Mouse (Mus musculus) lung, postnatal 36 days (tissue): ENCODE results near the gene Chd1l.

ENCODE experiments used
- DNase-seq: peaks from one replicate; pipeline ENCODE4 v3.0.0; 2022; ENCODE audit warnings: mixed read lengths

The Chd1l gene

DNA sequence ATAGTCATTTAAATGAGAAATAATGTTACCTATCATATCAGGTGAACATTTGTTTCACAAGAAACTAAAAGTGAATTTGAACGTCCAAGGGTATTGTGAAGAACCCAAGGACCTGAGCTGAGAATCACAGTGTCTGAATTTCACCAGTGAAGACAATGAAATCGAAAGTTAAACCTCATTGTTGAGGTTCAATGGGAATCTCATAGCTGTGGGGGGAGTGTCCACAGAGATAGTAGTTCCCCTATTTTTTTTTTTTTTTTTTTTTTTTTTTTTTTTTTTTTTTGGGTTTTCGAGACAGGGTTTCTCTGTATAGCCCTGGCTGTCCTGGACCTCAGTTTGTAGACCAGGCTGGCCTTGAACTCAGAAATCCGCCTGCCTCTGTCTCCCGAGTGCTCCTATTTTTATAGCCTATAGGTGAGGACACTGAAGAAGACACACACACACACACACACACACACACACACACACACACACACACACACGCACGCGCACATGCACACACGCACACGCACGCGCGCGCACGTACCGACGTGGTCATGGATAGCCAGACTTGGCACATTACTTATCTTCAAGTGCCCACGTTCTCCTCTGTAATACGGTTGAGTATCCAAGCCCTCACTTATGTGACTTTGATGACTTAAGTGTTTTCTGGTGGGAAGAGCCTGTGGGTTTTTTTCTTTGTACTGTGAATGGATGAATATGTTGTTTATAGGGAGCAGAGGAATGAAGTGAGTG, 7.3 kb upstream of the Chd1l start:
- no peak for DNase-seq

DNA sequence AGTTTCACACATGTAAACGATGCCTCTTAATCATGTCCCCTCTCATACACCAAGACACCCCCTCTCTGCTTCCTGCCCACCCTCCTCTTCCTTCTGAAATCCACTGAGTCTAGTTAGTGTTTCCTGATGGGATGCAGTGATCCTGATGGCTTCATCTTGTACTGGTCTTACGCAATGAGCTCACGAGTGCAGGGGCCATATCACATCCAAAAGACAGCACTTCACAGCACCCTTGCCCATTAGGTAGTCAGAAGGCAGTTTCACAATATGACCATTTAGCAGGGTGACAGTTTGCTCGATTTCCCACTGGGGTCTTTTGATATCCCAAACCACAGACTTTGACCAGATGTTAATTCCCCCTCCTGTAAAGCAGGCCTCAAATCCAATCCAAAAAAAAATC, 5.9 kb upstream of the Chd1l start:
- no peak for DNase-seq

DNA sequence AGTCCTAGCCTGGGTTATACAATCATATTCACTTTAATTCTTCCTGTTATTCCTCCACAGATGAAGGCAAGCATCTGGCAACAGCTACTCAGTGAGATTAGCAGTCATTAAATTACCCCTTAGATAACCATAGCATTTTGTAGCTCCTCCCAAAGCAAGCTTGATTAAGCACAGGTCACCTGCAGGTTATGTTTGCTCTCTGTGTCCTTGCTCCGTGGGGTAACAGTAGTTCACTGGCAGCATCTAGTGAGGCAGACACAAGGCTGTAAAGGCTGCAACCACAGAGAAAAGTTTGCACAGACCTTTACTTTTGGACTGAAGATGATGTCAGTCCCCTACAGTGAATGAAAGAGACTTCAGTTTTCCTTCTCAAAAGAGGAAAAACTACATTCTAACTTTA, 5.2 kb upstream of the Chd1l start:
- no peak for DNase-seq

DNA sequence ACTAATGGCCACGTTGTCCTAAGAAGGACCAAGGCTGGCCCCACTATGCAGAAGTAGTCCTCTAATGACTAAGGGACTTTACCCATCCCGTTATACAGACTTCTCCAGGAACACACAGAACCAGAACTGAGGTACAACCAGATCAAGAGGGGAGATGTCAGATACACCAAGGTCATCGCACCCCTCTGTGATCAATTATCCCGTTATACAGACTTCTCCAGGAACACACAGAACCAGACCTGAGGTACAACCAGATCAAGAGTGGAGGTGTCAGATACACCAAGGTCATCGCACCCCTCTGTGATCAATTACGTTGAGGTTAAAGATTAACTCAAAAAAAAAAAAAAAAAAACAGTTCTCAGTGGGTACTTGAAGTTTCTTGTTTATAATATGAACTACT, 1.0 kb upstream of the Chd1l start:
- DNase-seq: no peak

DNA sequence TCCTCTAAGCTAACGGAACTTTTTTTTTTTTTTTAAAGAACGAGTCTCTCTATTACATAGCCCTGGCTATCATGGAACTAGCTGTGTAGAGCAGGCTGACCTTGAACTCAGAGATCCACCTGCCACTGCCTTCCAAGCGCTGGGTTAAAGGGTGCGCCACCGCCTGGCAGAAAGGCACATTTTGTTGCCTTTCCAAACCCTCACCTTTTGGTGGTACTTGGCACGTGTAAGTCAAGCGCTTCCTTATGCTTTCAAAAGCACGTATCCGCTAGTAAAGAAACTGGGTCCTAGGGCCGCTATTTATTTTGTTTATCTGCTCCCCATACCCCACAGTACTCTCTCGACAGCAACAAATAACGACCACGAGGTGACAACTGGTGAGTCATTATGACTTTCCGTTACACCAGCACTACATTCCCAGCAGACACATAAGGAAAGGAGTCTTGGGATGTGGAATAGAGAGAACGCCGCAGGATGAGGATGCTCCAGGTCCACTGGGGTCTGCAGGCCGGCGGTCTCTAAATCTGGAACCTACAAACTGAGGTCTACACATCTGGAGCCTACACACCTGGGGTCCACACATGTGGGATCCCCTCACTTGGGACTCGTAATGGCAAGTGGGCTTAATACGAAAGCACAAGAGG, 680 bp downstream of the Chd1l start:
- peak; percentile 71 for DNase-seq

DNA sequence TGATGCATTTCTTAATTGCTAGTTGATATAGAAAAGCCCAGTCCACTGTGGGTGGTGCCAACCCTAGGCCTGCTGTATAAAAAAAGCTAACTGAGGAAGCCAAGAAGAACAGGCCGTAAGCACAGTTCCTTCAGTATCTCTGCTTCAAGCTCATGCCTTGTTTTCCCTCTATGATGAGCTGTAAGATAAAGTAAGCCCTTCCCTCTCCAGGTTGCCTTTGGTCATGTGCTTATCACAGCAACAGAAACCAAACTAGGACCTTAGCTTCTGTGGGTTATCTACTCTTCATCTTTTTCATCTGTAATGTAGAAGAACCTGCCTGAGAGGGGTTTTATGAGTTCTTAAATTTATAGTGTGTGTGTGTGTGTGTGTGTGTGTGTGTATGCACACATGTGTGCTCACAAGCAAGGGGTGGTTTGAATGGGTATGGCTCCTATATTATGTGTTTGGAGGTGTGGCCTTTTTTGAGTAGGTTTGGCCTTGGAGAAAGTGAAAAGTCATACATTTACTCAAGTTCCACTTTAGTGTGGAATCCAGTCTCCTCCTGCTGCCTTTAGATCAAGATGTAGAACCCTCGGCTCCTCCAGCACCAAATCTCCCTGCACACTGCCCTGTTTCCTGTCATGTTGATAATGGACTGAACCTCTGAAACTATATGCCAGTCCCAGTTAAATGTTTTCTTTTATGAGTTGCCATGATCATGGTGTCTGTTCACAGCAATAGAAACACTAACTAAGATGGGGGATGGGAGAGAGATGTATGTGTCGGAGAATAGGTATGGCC, 9.8 kb downstream of the Chd1l start:
- DNase-seq: no peak

DNA sequence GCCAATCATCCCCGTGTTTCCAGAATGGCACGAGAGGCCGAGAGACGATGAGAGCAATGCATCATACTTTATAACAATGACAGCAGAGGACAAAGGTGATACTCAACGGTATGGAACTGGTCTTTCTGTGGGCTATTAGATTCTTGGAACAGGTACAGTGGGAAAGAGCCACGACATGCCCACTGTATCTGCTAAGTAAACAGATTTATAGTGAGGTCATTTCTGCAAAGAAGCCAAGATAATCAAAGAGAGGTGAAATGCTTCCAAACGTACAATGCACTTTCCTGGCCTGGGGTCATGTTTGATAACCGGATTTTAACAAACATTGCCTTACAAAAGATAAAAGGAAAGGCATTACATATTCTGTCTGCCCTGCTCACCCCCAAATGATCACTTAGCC, 13.2 kb downstream of the Chd1l start:
- DNase-seq: no peak

DNA sequence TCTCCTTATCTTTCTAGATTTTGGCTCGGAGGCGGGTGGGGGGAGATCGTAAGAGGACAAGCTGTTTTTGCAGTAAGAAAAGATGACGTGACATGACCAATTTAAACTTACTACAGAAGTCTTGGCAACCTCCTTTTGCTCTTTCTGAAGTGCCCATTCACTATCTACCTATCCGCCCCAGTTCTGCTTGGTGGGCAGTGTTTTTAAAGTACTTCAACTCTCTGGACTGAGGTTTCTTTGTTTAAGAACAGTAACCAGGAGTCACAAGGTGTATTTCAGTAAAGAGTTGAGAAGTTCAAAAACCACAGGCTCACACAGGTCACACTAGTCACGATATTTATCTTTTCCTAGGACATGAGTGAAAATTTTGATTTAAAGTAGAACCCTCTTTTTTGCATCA, 14.9 kb downstream of the Chd1l start:
- DNase-seq: no peak

DNA sequence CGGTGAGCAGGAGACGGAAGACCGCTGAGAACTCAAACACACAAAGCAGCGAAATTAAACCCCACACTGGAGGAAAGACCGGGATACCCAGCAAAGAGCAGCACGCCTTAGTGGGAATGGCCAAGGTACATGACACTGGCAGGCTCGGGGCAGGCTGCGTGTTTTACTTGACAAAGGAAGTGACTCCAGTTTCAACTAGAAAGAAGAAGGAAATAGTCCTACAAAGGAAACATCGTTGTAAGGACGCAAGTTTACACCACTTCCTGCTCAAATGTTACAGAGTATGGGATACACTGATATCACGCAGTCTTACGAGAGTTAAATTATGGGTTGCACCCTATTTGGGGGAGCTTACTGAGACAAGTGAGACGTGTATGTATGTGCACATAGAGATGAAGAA, 15.9 kb downstream of the Chd1l start:
- no peak for DNase-seq

DNA sequence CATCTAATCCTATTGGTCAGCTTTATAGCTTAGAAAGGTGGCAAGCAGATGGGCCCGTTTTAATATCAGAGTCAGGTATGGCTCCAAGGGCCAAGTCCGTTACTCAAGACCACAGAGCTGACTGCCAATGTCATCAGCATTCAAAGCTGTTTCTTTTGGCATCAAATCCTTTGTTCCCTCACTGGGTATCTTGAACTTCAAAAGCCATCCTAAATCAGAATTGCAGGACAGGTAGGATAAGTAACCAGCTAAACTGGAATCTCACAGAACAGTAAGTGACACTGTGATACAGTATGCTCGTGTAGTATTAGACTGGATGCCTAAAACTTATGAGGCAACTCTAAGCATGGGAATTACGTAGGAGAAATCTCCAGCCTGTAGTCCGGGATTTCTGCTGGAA, 16.9 kb downstream of the Chd1l start:
- no peak for DNase-seq

DNA sequence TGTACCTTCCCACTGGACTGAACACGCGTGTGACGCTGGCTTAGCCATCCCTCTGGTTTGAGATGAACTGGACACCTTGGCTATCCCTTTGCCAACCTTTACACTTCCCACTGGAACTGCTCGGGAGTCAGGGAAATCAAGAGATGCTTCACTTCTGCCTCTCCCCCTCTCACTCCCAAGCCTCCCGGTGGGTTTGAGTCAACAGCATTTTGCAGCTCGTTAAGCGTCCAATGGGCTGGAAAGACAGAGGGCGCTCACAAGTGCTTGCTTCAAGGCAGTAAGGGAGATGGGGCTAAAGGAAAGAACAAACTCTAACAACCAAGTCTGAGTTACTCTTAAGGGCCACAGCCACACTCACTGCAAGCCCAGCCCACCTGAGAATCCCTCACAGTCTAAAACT, 19.3 kb downstream of the Chd1l start:
- DNase-seq: no peak

DNA sequence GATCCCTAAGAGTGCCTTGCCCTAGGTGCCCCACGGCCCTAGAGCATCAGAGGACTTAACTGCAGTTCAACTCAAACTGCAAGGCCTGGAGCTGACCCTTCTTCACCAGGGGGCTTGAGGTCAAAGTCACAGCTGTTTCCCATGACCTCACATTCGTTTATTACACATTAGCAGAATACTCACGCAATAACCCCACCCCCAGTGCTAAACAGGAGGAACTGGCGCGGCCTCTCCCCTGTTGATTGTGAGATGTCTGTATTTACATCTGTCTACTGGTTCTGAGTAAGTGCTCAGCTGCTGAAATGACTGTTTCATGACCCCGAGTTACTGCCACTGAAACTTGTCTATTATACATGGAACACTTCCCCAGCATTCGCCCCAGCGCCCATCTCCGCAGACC, 22.3 kb downstream of the Chd1l start:
- no peak for DNase-seq

DNA sequence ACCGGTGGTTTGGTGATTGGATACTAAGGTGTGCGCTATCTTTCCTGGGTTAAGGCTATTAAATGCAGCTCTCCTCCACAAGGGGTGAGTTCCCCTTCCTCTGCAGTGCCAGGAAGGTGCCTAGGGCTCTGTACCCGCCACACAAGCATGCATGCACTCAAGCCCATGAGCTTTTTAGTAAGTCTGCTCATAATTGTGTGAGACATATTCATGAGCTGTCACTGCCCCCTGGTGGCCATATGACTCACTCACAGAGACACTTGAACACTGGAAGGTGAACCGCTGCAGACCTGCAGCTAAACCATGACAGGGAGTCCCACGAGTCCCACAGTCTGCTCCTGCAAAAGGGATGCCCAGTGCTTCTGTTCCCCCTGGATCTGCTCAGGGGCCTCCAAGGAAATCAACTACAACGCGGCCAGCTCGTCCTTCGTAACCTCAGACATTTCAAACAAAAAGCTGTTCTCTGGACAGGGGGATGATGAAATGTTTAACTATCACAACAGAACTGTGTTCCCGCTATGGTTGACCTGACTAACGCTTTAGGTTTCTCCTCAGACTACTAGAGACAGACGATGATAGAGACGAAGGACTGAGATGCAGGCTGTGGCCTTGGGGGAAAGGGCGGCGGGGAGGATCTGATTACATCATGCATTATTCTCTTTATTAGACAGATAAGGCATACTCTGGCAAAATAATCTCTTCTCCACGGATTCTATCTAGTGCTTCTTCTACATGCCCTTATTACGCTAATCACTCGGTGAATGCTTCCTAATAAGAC, 24.4 kb downstream of the Chd1l start:
- peak; percentile 92 for DNase-seq

DNA sequence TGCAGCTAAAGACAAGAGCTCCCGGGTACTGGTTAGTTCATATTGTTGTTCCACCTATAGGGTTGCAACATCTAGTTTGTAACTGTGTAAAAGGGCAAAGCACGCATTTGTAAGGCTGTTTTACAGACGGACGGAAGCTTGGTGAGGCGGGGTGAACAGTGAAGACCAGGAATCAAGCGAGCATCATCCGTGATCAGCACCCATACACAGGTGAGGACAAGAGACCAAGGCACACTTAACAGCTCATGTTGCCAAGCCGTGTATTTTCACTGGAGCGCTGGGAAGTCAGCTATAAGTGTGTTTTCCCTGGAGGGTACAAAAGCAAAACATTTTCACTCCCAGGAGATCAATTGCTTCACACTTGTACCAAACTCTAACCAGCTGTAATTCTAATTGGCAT, 36.2 kb downstream of the Chd1l start:
- no peak for DNase-seq

DNA sequence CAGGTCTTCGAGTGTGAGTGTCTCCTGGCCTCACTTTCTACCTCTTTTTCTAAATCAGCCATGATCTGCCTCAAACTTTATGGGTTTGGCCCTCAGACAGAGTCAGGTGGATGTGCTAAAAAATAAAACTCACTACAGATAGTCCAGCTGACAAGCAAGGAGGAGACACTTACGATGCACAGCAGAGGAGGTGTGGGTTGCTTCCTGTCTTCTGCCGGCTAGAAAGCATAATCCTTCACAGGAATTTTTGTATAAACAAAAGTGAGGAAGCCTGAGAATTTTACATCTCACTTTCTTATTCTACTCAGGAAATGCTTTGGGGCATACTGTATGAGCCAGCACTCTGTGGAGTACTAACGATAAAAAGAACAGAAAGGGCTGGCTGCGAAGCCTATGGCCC, 45.4 kb downstream of the Chd1l start:
- no peak for DNase-seq

DNA sequence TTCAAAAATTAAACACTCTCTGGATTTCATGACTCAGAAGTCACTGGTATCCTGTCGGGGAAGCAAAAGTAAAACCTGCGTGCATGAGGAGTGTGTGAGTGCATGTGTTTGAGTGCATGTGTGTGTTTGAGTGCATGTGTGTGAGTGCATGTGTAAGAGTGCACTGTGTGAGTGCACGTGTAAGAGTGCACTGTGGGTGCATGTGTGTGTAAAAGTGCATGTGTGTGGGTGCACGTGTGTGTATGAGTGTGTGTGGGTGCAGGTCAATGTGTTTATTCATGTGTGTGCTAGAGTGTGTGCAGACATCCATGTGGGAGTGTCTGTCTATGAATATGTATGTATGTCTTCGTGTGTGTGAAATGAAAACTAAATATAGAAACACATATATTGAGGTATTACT, 51.4 kb downstream of the Chd1l start:
- DNase-seq: no peak

DNA sequence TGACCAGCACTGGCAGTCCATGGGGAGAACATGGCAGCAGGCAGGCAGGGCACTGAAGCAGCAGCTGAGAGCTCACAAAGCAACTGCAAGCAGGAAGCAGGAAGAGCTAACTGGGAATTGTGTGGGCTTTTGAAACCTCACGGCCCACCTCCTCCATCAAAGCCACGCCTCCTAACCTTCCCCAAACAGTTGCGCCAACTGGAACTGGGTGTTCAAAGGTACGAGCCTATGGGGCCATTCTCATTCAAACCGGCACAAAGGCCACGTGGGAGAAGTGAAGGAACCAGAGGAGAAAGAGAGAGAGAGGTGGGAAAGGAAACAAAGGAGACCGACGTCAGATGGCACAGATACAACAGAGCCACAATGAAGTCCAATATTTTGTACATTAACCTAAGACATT, 63.8 kb downstream of the Chd1l start:
- no peak for DNase-seq

DNA sequence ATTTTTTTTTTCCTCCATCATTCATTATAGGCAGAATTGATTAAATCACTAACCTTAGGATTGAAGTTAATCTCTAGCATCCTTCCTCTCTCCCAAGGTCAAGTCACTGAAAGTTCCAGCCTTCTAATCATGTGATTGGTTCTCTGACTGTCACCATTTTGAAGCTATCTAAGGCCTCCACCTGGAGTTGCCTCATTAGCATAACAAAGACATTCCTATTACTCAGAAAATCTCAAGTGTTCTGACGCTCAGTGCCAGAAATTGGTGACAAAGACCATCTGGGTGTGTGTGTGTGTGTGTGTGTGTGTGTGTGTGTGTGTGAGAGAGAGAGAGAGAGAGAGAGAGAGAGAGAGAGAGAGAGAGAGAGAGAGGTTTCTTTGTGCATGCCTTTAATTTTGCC, 69.8 kb downstream of the Chd1l start:
- DNase-seq: no peak

DNA sequence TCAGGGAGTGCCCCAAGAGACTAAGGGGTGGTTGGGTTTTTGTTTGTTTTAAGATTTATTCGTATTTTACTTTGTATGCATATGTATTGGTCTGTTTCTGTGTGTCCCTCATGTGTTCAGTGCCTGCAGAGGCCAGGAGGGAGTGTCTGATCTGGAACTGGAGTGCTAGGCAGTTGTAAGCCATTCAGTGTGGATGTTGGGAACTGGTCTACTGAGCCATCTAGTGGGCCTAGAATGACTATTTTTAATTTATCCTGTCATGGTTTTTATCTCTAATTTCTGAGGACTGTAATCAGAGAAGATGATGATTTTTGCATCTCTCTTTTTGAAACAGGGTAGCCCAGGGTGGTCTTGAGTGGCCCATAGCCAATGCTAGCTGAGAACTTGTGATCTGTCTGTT, 71.4 kb downstream of the Chd1l start:
- no peak for DNase-seq

DNA sequence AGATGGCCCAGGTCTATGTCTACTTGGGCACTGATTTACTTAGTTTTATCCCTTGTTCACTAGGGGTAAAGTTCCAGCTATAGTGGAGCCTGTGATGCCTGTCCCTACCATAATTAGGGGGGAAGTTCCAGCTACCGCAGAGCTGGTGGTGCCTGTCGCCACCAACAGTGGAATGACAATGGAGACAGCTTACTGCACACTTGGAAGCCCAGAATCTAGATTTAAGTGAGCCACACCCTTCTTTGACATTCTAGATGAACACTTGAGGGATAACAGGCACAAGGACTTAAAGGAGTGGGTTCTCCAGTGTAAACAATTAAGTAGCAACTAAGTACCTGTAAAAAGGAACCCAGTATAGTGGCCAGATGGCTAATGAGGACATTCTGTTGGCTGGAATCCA, 73.0 kb downstream of the Chd1l start:
- peak; percentile 10 for DNase-seq

DNA sequence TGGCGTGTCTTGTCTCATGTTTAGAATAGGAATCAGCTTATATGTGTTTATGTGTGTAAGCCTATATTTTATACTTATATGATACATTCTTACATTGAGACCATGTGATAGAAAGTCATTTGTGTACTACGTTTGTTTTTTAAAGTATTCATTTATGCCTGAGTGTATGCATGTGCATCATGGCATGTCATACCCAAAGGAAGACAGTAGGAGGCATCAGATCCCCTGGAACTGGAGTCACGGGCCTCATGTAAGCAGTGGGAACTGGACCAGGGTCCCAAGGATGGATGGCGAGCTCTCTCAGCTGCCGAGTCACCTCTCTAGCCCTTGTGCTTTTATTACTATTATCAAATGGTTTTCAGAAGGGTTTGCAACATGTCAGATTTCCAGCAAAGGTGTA, 74.3 kb downstream of the Chd1l start:
- DNase-seq: no peak

DNA sequence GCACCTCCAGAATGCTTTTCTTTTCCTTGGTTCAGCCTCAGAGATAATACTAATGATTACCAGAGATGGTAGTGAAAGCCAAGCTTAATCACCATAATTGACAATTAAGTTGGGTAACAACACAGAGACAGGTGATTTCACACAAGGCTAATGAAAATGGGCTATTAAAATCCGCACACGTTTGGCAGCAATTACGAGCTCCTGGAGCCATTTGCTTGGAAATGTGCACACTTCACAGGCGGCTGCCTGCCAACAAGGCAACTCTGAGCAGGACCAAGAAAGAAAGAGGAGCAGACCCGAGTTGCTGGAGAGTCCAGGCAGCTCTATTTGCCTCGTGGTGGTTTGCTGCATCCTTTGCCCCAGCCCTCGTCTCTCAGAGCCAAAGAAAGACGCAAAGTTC, 84.5 kb downstream of the Chd1l start:
- no peak for DNase-seq

DNA sequence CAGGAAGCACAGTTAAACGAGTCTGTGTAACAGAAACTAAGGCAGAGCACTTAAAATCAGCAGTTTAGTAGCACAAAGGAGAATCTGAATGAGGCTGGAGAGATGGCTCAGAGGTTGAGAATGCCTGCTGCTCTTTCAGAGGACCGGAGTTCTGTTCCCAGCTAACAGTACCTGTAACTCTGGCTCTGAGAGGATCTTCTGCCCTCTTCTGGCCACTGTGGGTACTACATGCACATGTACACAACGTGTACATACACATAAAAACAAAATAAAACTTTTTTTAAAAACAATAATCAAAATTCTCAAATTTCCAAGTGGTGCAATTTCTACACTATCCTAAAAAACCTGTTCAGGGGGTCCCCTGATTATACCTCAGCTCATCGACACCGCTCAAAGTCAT, 85.2 kb downstream of the Chd1l start:
- DNase-seq: peak; percentile 29
